Mouse (Mus musculus) heart, adult 2 months (tissue): Measurements from ENCODE around the gene Msrb1. TPM values are rescaled to one million over a fixed set of nuclear protein-coding genes. Genes with fewer than 3 reads are reported as not detected.

ENCODE experiments used
- DNase-seq, 2 experiments: peaks; one replicate each; pipeline ENCODE4 v3.0.0; 2021
- H3K27ac ChIP-seq: fragments of 200-600 bp; 2 replicates; pipeline ENCODE4 v1.8.1; 2022
- H3K27me3 ChIP-seq: fragments of 200-500 bp; 2 replicates; pipeline ENCODE4 v1.6.1; 2012; ENCODE audit warnings: mild to moderate bottlenecking, low read length, inconsistent platforms, mixed read lengths; ENCODE audit not compliant: control insufficient read depth, insufficient read depth
- H3K36me3 ChIP-seq: fragments of 200-500 bp; 2 replicates; pipeline ENCODE4 v1.6.1; 2012; ENCODE audit warnings: low read length, inconsistent platforms; ENCODE audit not compliant: control insufficient read depth, insufficient read depth
- H3K4me1 ChIP-seq: fragments of 200-500 bp; 2 replicates; pipeline ENCODE4 v1.6.1; 2011; ENCODE audit warnings: low read length; ENCODE audit not compliant: control insufficient read depth, insufficient read depth
- H3K4me3 ChIP-seq: fragments of 200-600 bp; 2 replicates; pipeline ENCODE4 v1.8.1; 2022
- H3K79me2 ChIP-seq: fragments of 200-500 bp; replicated peaks from 2 replicates; pipeline ENCODE4 v1.6.1; 2012; ENCODE audit warnings: mild to moderate bottlenecking, inconsistent platforms, low read length, moderate library complexity, mixed read lengths; ENCODE audit not compliant: control insufficient read depth, insufficient read depth
- H3K9ac ChIP-seq: fragments of 200-500 bp; 2 replicates; pipeline ENCODE4 v1.6.1; 2012; ENCODE audit warnings: low read depth, mild to moderate bottlenecking, control low read depth, inconsistent platforms, low read length, mixed read lengths
- CTCF ChIP-seq: fragments of 200-600 bp; IDR thresholded peaks from 2 replicates; pipeline ENCODE4 v1.8.1; 2022; ENCODE audit warnings: antibody characterized with exemption, mild to moderate bottlenecking, moderate library complexity
- EP300 ChIP-seq: fragments of 200-500 bp; IDR thresholded peaks from 2 replicates; pipeline ENCODE4 v1.6.1; 2011; ENCODE audit warnings: low read depth, low read length, control low read depth; ENCODE audit not compliant: insufficient read depth
- POLR2A ChIP-seq: fragments of 200-500 bp; IDR thresholded peaks from 2 replicates; pipeline ENCODE4 v1.6.1; 2011; ENCODE audit warnings: mild to moderate bottlenecking, low read depth, low read length, control low read depth; ENCODE audit not compliant: insufficient read depth
- WGBS: fragments of 180-500 bp; shearing (Covaris S2); methylation state at CpG from one replicate; pipeline ENCODE4 v1.1.7; 2018; 5-methylcytosine and 5-hydroxymethylcytosine counted together
- intact Hi-C: fragments of 180-260 bp; cut with DNase I; formaldehyde crosslinking; loops from one replicate; pipeline ENCODE4 v1.15.1; 2025
- polyA plus RNA-seq: library from polyadenylated mRNA; depleted of rRNA; stranded (reverse); fragments of >200 nt; gene quantifications from 2 replicates; pipeline ENCODE4 v1.2.3, GENCODE M21; 2012
- total RNA-seq, 2 experiments: library from RNA; stranded (reverse); gene quantifications; 2 replicates each; pipeline ENCODE4 v1.2.3; 2021

The Msrb1 gene
- total and polyA plus RNA-seq, 3 experiments = 154 to 178 (median 155) TPM

- WGBS = 93% methylated on average over 3 of the region's 3 CpGs
- TF ChIP-seq EP300 (no peak), CTCF (no peak), POLR2A (no peak)
- intact Hi-C loops = loop anchor here (2.0 kb wide), 1 partner anchor 37 kb away; the partner anchor contains the start of gene Zfp598
These were observed 30.6 kb upstream of the Msrb1 start for GRCm38 (mm10) chr17:24705821-24706220.

DNA sequence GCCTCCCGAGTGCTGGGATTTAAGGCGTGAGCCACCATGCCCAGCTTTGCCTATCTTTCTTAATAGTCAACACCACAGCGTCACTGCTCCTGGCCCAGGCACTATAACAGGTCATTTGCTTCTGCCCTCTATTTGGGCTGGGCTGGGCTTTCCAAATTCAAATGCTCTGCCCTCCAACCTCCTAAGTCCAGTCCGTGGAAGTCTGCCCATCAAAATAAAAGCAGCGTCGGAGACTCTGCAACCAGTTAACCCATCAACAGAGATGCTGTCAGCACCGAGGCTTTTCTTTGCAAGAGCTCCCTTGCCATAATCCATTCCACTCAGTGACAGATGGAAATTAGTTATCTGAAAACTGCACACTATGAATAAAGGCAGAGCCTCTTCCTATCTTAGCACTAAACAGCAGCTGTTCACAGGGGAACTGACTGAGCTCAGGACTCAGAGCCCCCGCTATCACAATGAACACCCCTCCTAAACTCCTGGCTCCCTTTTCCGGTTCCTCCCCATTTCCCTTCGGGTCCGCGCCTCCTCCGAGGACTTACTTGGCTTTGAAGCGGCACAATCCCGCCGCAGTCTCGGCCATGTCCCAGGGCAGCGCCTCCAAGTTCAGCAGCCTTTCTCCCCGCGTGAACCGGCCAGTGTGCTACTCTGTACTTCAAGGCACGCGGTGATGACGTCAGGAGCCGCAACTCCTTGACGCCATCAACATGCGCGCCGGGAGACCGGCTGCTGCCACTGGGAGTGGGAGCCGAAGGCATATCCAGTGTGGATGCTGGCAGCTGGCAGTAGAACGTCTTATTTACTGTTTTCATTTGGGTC, 29.3 kb upstream of the Msrb1 start, which contains the start of gene Tbl3:
Tbl3 (minus strand) TSS at position 679 of the 819 bp plus-strand sequence.
- H3K36me3 ChIP-seq = no peaks in the 10 kb centered on the region
- WGBS = 3% methylated on average over 32 of the region's 32 CpGs
- peak within 1 kb of the TSS; percentile 79 for H3K9ac ChIP-seq
- intact Hi-C loops = loop anchor here (1.0 to 2.0 kb wide), 3 partner anchors 11 to 38 kb away; partner anchors contain the start of genes Gfer, Noxo1 and Zfp598
- H3K4me3 ChIP-seq = peak within 1 kb of the TSS; percentile 83
- H3K27ac ChIP-seq = peak within 1 kb of the TSS; percentile 85
- no peaks in the 10 kb centered on the region for H3K79me2 ChIP-seq
- H3K27me3 ChIP-seq = no peaks in the 10 kb centered on the region
- peak; percentile 93 to 97 for DNase-seq
- TF ChIP-seq CTCF (no peak), EP300 (peak; percentile 49; the same call in 1 of the 2 replicates), POLR2A (peak; percentile 92)
- no peaks in the 10 kb centered on the region; the same call in 1 of the 2 replicates for H3K4me1 ChIP-seq

More at GRCm38 (mm10) chr17:24705821-24706220, 30.6 kb upstream of the Msrb1 start:
- H3K36me3 ChIP-seq = no peaks in the 10 kb centered on the region
- H3K27me3 ChIP-seq = no peaks in the 10 kb centered on the region
- H3K27ac ChIP-seq = no peak overlapping the region
- no peak overlapping the region for H3K9ac ChIP-seq
- DNase-seq = no peak
- no peaks in the 10 kb centered on the region for H3K79me2 ChIP-seq
- H3K4me3 ChIP-seq = no peak overlapping the region
- no peaks in the 10 kb centered on the region; the same call in 1 of the 2 replicates for H3K4me1 ChIP-seq

- Histone ChIP-seq H3K27me3 (no peaks in the 10 kb centered on the region), H3K36me3 (no peaks in the 10 kb centered on the region), H3K9ac (peak overlapping the region; percentile 79), H3K79me2 (no peaks in the 10 kb centered on the region), H3K4me3 (peak overlapping the region; percentile 83), H3K27ac (peak overlapping the region; percentile 85), H3K4me1 (no peaks in the 10 kb centered on the region; the same call in 1 of the 2 replicates)
- TF ChIP-seq POLR2A (no peak), EP300 (no peak), CTCF (no peak)
- 2% methylated on average over 24 of the region's 24 CpGs for WGBS
- intact Hi-C loops = loop anchor here (1.0 to 2.0 kb wide), 3 partner anchors 11 to 39 kb away; partner anchors contain the start of genes Gfer, Noxo1 and Zfp598
- no peak for DNase-seq
These were observed 28.5 kb upstream of the Msrb1 start for GRCm38 (mm10) chr17:24707801-24708425.

DNA sequence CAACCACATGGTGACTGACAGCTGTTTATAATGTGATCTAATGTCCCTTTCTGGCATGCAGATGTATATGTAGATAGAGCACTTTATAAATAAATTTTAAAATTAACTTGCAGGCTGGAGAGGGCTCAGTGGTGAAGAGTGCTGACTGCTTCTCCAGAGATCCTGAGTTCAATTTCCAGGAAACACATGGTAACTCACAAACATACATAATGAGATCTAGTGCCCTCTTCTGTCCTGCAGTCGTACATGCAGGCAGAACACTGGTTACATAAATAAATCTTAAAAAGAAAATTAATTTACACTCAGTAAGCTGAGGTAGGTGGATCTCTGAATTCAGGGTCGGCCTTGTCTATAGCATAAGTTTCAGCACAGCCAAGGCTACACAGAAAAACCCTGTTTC, 27.8 kb upstream of the Msrb1 start:
- Histone ChIP-seq H3K36me3 (no peaks in the 10 kb centered on the region), H3K79me2 (no peaks in the 10 kb centered on the region), H3K27me3 (no peaks in the 10 kb centered on the region), H3K27ac (no peak overlapping the region), H3K4me1 (no peaks in the 10 kb centered on the region; the same call in 1 of the 2 replicates), H3K9ac (no peak overlapping the region), H3K4me3 (no peak overlapping the region)
- intact Hi-C loops = no loop called here
- DNase-seq = no peak
- TF ChIP-seq CTCF (peak; percentile 76), EP300 (no peak), POLR2A (no peak)
- WGBS = 26% methylated on average over 2 of the region's 2 CpGs

DNA sequence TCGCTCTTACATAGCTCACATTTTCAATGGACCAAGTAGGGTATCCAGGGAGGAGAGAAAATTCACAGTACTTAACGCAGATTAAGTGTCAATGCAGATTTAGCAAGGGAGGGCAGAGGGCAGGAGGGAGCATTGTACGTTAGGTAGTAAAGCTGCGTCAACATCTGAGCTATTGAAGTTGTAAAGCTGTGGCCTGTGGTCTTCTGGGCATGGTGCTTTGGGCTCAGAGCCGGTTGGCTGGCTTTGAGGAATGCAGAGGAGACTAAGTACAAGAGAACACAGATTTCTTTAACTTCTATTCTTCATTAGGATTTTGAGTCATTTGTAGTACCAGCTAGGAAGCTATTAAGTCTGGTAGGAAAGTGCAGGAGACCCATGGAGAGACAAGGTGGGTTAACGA, 20.9 kb upstream of the Msrb1 start:
- no peak overlapping the region for H3K4me3 ChIP-seq
- H3K36me3 ChIP-seq = no peaks in the 10 kb centered on the region
- no peak overlapping the region for H3K9ac ChIP-seq
- TF ChIP-seq POLR2A = no peak
- TF ChIP-seq EP300 = no peak
- no peak for TF ChIP-seq CTCF
- DNase-seq = no peak
- H3K79me2 ChIP-seq = no peaks in the 10 kb centered on the region
- no peaks in the 10 kb centered on the region for H3K4me1 ChIP-seq
- H3K27ac ChIP-seq = no peak overlapping the region
- H3K27me3 ChIP-seq = no peaks in the 10 kb centered on the region
- intact Hi-C loops = no loop called here
- WGBS = 93% methylated on average over 6 of the region's 6 CpGs
